Mouse (Mus musculus) monocyte, adult 2 months (primary cell): ENCODE measurements around the gene Dph2.

Experiments
- DNase-seq, 2 experiments: peaks; one replicate each; pipeline ENCODE4 v3.0.0; 2022; ENCODE audit warnings: low spot score in 2 of 2, low read depth in 1 of 2

The Dph2 gene

DNA sequence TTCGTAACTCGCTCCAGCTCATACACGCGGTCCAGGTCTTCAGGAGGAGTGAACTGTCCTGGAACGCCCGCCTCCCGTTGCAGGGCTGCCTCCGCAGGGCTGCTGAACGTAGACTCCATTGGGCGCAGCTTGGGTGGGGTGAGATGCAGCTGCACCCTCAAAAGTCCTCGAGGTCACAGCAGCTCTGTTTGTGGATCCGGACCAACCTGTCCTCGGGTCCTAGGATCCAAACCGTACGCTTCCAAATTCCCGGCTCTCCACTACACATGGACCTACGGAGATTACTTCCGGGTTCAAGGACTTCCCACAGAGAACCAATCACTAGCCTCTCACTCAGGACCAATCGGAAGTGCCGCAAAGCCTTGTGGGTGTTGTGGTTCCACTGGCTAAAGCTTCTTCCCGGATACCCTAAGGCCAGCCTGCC, at the start of gene Dph2:
Dph2 (minus strand) TSS at position 295 of the 424 bp plus-strand sequence.
- DNase-seq: peak in 1 of 2 experiments; percentile 36

DNA sequence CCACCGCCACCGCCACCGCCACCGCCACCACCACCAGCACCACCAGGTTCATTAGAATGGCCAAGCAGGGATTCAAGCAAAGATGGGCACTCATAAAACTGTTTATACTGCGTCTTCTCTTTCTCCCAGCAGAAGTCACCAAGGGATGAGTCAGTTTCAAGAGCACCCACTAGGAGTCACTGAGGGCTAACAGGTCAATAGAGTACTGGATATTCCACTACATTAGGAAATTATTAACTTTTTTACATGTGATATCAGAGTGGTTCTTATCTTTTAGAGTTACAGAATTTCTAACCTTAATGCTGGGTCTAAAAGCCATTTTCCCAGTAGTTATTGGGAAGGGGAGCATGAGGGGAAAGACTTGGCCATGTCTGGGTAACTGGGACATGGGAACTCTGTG, 45.1 kb upstream of the Dph2 start:
- DNase-seq: no peak

DNA sequence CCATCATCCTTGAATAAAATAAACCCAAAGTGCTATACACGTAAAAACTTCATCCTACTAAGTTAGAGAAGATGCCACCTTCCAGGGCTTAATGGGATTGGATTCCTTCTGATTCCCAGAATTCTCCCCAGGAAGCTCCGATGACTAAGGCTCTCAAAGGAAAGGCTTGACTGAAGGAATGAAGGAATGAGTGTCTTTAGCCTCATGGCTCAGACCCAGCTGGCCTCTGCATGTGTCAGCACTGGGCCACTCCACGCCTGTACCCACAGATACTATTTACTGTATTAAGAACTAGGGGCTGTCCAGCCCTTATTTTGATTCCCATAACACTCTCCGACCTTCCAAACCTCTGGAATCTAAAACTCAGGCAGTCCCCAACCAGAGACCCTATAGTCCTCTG, 42.2 kb upstream of the Dph2 start:
- no peak for DNase-seq

DNA sequence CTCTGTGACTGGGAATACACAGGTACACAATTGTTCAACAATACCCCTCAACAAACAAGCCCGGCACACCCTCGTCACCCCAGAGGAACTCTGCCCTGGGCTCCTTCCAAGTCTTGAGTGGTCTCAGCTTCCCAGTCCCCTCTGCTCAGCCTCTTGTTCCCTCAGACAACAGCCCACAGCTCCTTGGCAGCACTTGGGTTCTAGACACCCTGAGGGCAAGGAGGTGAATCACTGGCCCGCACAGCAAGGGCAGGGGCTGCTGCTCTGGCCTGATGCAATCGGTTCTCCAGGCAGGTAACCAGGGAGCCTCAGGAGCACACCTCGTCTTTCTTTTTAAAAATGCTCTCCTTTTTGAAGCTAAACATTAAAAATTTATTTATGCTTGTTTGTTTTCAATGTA, 41.4 kb upstream of the Dph2 start:
- DNase-seq: no peak

DNA sequence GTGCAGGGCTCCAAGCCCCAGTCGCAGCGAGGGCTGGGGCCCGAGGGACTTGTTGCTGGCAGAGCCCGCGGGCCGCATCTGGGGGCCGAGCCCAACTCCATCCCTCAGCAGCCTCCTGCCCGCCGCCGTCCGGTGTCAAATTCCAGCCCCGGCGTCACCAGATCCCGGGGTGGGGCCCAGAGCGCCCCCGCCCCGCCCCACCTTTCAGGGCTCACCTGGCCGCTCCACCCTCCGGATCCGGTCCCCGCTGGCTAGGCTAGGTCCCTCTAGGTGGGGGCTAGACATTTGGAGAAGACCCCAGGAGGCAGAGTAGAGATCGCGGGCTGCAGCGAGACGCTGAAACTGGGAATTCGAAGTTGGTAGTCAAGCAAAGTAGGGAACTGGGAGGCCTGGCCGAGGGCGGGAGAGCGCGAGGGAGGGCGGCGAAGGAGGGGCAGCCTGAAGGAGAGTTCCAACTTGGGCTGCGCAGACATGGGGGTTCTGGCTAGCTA, 37.6 kb upstream of the Dph2 start, which contains the start of gene Artn:
Artn (minus strand) TSS at position 373 of the 491 bp plus-strand sequence.
- DNase-seq: no peak

DNA sequence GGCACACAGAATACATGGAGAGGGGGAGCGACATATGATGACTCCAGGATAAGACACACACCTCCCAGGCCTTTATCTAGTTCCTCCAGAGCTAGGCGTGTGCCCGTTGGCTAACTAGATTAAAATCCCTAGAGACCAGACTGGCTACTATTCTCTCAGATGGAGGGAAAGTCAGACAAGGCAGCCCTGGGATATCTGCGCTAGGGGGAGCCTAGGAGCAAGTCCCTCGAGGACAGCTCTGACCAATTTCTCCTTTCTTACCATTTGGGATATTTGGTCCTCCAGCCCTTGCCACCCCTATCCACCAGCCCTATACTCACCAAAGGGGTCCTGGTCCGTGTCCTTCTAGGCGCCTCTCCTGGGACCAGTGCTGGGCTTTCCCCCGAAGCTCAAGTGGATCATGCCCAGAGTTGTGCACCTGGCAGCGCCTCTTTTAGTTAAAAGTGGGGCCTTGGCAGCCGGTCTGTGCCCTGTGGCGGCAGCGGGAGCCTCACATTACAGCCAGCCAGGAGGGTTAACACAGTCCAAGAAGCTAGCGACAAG, 36.9 kb upstream of the Dph2 start:
- DNase-seq: no peak

DNA sequence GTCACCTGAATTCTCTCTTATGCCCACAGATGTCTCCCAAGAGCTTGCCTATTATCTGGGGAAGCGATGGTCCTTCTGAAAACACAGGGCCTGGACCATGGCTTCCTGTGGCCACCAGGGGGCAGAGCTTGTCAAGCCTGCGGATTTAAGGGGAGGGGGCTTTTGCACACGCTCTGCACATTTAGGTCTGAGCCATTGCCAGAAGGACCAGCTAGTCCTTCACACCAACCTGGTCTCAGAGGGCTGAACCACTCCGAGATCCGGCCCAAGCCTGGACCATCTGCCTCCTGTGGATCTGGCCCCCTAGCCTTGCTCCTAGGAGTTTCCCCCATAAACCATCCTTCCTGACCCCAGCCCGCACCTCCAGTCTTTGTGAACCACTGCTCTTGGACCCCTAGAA, 36.4 kb upstream of the Dph2 start:
- no peak for DNase-seq

GRCm38 (mm10) chr4:117926545-117927482, 35.0 kb upstream of the Dph2 start:
- DNase-seq: no peak

GRCm38 (mm10) chr4:117924916-117925315, 33.1 kb upstream of the Dph2 start:
- no peak for DNase-seq

GRCm38 (mm10) chr4:117923450-117923849, 31.6 kb upstream of the Dph2 start:
- no peak for DNase-seq

DNA sequence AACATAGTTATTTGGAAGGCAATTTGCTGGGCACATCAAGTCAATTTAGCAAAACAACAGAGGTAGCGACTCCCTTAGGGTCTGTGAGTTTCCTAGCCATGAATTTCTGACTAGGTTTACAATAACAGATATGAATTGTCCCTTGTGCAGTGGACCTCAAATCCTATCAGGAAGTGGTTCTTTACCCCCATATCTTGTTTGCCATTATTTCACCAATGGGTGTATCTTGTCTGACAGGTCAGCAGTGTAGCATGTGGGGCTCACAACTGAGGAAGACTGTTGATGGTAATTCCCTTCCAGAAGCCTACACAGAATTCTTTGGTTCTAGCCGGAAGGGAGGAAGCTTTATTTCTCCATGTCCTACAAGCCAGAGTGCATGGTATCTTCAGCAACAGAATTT, 29.5 kb upstream of the Dph2 start:
- DNase-seq: no peak

DNA sequence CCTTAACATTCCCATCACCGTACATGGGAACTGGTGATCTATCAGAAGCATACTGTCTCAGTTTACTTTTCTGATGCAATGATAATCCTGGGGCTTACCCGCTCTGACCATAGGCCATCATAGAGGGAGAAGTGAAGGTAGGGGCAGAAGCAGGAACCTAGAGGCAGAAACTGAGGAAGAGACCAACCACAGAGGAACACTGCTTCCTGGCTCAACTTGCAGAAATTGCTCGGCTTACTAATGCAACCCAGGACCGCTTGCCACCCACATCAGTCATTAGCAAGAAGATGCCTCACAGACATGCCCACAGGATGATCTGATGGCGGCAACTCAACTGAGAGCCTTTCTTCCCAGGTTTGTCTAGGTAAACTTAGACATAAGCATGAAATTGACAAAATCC, 26.9 kb upstream of the Dph2 start:
- no peak for DNase-seq

DNA sequence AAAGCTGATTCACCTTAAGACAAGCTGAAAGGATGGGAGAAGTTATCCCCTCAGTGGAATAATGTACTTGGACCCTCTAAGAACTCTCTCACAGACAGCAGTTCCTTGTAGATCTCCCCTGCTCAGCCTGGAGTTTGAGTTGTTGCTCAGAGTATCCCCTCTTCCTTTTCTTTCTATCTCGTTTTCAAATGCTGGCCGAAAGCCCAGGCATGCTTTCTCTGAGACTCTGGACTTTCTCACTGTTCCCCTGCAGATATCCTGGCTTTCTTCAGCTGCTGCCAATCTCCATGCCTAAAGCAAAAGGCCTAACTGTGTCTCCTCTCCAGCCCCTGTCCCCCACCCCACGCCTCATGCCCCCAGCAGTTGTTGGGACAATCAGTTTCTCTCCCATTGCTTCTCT, 26.4 kb upstream of the Dph2 start:
- no peak for DNase-seq

DNA sequence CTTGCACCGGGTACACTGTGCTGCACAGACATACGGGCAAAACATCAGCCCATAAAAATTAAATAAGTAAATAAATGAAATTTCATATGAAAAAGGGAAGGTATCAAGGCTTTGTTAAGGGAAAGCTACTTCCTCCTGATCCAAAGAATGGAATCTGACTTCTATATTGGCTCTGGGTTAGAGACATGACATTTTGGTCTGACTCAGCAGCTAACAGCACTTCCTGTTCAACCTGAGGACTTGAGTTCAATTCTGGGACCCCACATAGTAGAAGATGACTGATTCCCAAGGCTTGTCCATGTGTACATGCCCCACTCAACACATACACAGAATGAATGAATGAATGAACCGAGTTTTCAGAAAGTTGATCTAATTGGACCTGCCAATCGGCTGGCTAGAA, 26.0 kb upstream of the Dph2 start:
- no peak for DNase-seq

GRCm38 (mm10) chr4:117917402-117917801, 25.6 kb upstream of the Dph2 start:
- no peak for DNase-seq

- no peak for DNase-seq
Observed at GRCm38 (mm10) chr4:117916386-117916785, 24.6 kb upstream of the Dph2 start.

DNA sequence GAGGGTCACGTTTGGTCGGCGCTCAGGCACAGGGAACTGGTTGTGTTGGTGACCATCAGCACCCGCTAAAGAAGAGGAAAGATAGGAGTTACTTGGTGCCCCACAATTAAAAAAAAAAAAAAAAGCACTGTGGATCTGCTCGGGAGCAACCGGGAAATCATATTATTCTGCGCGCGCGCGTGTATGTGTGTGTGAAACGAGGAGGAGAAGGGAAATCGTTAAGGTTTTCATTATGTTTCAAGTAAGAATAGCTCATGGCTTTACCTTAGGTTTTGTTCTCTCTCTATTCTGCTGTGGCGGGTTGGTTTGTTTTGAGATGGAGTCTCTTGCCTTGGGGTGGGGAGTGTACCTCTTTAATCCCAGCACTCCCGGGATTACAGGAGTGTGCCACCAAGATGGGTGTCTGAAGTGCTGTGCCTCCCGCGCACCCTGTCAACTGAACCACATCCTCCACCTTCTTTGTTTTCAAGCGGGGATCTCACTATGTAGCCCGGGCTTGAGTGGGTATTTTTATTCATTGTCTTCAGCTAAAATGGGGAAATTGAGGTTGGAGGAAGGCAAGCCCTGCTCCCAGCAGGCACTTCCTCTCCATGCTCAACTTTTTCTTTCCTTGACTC, 23.8 kb upstream of the Dph2 start:
- DNase-seq: no peak

DNA sequence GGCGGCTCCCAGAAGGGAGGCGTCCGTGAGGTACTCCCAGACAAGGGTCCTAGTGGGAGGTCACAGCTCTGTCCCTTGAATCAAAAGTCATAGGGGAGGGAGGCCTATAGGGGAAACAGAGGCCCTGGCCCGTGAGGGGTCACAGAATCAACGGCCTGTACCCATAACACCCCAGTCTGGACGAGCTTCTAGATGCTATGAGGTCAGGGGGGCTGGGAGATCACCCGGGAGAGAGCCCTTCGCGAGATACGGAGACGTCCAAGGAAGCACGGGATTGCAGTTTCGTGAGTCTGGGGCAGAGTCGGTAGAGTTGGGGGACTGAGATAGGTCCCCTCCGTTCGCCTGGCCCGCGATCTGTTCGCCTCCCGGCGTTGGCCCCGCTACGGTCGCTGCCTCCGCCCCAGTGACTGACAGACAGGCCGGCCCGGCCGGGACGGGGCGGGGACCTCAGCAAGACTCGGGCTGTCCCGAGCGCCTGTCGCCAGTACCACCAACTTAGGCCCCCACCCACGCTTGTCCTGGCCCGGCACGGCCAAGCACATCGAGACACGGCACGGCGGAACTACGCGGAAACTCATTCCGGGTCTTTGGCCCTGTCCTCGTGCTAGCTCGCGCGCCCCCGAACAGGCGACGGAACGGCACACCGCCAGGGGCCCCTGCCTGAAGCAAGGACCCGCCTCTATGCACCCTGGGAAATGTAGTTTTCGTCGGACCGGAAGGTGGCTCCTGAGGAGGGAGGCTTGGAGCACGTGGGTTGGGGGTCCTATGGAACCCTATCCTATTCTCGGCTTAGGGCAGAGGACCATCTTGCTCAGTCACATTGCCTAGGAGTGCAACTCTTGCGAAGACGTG, 23.0 kb upstream of the Dph2 start, which contains the start of gene Ipo13:
Ipo13 (minus strand) TSS at position 409 of the 852 bp plus-strand sequence.
- peak; percentile 81 to 92 for DNase-seq

GRCm38 (mm10) chr4:117914031-117914430, 22.2 kb upstream of the Dph2 start:
- no peak for DNase-seq

DNA sequence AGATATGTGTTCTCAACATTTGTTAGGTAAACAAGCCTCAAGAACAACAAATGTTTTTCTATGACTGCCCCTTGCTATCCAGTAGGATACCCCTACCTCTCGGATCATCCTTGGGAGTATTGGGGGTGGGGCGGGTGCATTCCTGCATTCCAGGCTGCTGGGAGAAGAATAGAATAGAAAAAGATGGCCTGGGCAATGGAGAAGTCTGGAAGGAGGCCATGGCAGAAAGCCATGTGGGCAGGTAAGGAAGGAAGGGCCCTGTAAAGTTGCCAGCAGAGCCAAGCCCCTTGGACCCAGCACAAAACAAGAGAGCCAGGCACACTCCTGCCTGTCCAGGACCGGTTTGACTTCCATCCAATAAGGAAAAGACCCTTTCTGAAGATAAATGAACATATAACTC, 21.6 kb upstream of the Dph2 start:
- DNase-seq: no peak

GRCm38 (mm10) chr4:117912685-117913273, 20.9 kb upstream of the Dph2 start:
- DNase-seq: no peak
